Mouse (Mus musculus) thymus, adult 2 months (tissue): ENCODE measurements around the gene Rab40b.

Source experiments
- CTCF ChIP-seq: fragments of 200-500 bp; IDR thresholded peaks from 2 replicates; pipeline ENCODE4 v1.5.1; 2012; ENCODE audit warnings: mild to moderate bottlenecking, control low read depth, low read length, moderate library complexity, borderline replicate concordance; ENCODE audit not compliant: control insufficient read depth, poor library complexity, insufficient read depth; ENCODE audit errors: extremely low read depth
- POLR2A ChIP-seq: fragments of 200-500 bp; IDR thresholded peaks from 2 replicates; pipeline ENCODE4 v1.6.1; 2012; ENCODE audit warnings: mild to moderate bottlenecking, low read length, control low read depth, moderate library complexity; ENCODE audit not compliant: control insufficient read depth, poor library complexity, insufficient read depth; ENCODE audit errors: extremely low read depth

- TF ChIP-seq POLR2A (no peak), CTCF (no peak)
These were observed 29.9 kb upstream of the Rab40b start for GRCm38 (mm10) chr11:121417971-121418370.
